Mouse (Mus musculus): ENCODE measurements at regions not wholly inside any gene's neighbourhood (a gene's known extent, or its start where the extent isn't known, plus 50 kb on each side); places are given as distances from the start of the nearest gene placed in this dataset.

GRCm38 (mm10) chr1:137617513-137617912 is 558.0 kb downstream of the Ptprc start:
- WGBS: 37% methylated on average over 5 of the region's 5 CpGs
- H3K36me3 ChIP-seq (ENCODE audit: control insufficient read depth, insufficient read depth, low read length): no peaks in the 10 kb centered on the region
- DNase-seq (ENCODE audit: low read depth in 1 of 2, low spot score in 2 of 2): no peak

GRCm38 (mm10) chr1:137606716-137607115 is 568.8 kb downstream of the Ptprc start:
- H3K36me3 ChIP-seq (ENCODE audit: control insufficient read depth, insufficient read depth, low read length): no peaks in the 10 kb centered on the region
- H3K4me3 ChIP-seq (ENCODE audit: extremely low read depth, insufficient read depth, insufficient read length): no peak overlapping the region
- 93% methylated on average over 1 of the region's 1 CpGs for WGBS
- DNase-seq (ENCODE audit: low read depth in 1 of 2, low spot score in 2 of 2): no peak
- no peak overlapping the region for H3K27ac ChIP-seq (ENCODE audit: insufficient read depth, low read length)
- H3K27me3 ChIP-seq (ENCODE audit: control insufficient read depth, insufficient read depth, low read length): no peaks in the 10 kb centered on the region
- no peaks in the 10 kb centered on the region for H3K4me1 ChIP-seq (ENCODE audit: control insufficient read depth, insufficient read depth, insufficient read length)
- TF ChIP-seq CTCF (IDR thresholded peaks at IDR 0.05; ENCODE audit: extremely low read depth, insufficient read depth, insufficient read length, insufficient replicate concordance): no peak
- TF ChIP-seq POLR2A (IDR thresholded peaks at IDR 0.05; ENCODE audit: low read depth, low read length): no peak

More at GRCm38 (mm10) chr1:137617513-137617912, 558.0 kb downstream of the Ptprc start:
- Histone ChIP-seq H3K27ac (ENCODE audit: insufficient read depth, low read length) (no peak overlapping the region), H3K27me3 (ENCODE audit: control insufficient read depth, insufficient read depth, low read length) (no peaks in the 10 kb centered on the region), H3K4me1 (ENCODE audit: control insufficient read depth, insufficient read depth, insufficient read length) (no peaks in the 10 kb centered on the region), H3K4me3 (ENCODE audit: extremely low read depth, insufficient read depth, insufficient read length) (no peak overlapping the region)
- TF ChIP-seq POLR2A (IDR thresholded peaks at IDR 0.05; ENCODE audit: low read depth, low read length) (no peak), CTCF (IDR thresholded peaks at IDR 0.05; ENCODE audit: extremely low read depth, insufficient read depth, insufficient read length, insufficient replicate concordance) (no peak)

GRCm38 (mm10) chr1:137605890-137606663 is 569.4 kb downstream of the Ptprc start:
- H3K27me3 ChIP-seq (ENCODE audit: control insufficient read depth, insufficient read depth, low read length): no peaks in the 10 kb centered on the region
- no peak for DNase-seq (ENCODE audit: low read depth in 1 of 2, low spot score in 2 of 2)
- no peak overlapping the region for H3K27ac ChIP-seq (ENCODE audit: insufficient read depth, low read length)
- H3K4me3 ChIP-seq (ENCODE audit: extremely low read depth, insufficient read depth, insufficient read length): no peak overlapping the region
- WGBS: 81% methylated on average over 11 of the region's 11 CpGs
- H3K36me3 ChIP-seq (ENCODE audit: control insufficient read depth, insufficient read depth, low read length): no peaks in the 10 kb centered on the region
- H3K4me1 ChIP-seq (ENCODE audit: control insufficient read depth, insufficient read depth, insufficient read length): no peaks in the 10 kb centered on the region
- TF ChIP-seq POLR2A (IDR thresholded peaks at IDR 0.05; ENCODE audit: low read depth, low read length): no peak
- no peak for TF ChIP-seq CTCF (IDR thresholded peaks at IDR 0.05; ENCODE audit: extremely low read depth, insufficient read depth, insufficient read length, insufficient replicate concordance)

GRCm38 (mm10) chr1:137593732-137594131 is 581.8 kb downstream of the Ptprc start:
- no peaks in the 10 kb centered on the region for H3K36me3 ChIP-seq (ENCODE audit: control insufficient read depth, insufficient read depth, low read length)
- H3K4me1 ChIP-seq (ENCODE audit: control insufficient read depth, insufficient read depth, insufficient read length): no peaks in the 10 kb centered on the region
- TF ChIP-seq CTCF (IDR thresholded peaks at IDR 0.05; ENCODE audit: extremely low read depth, insufficient read depth, insufficient read length, insufficient replicate concordance) (no peak), POLR2A (IDR thresholded peaks at IDR 0.05; ENCODE audit: low read depth, low read length) (no peak)
- H3K4me3 ChIP-seq (ENCODE audit: extremely low read depth, insufficient read depth, insufficient read length): no peak overlapping the region
- no peak for DNase-seq (ENCODE audit: low read depth in 1 of 2, low spot score in 2 of 2)
- no peaks in the 10 kb centered on the region for H3K27me3 ChIP-seq (ENCODE audit: control insufficient read depth, insufficient read depth, low read length)
- H3K27ac ChIP-seq (ENCODE audit: insufficient read depth, low read length): no peak overlapping the region
- 65% methylated on average over 7 of the region's 7 CpGs for WGBS

GRCm38 (mm10) chr1:137591891-137592290 is 583.6 kb downstream of the Ptprc start:
- H3K27me3 ChIP-seq (ENCODE audit: control insufficient read depth, insufficient read depth, low read length): no peaks in the 10 kb centered on the region
- H3K36me3 ChIP-seq (ENCODE audit: control insufficient read depth, insufficient read depth, low read length): no peaks in the 10 kb centered on the region
- H3K4me1 ChIP-seq (ENCODE audit: control insufficient read depth, insufficient read depth, insufficient read length): no peaks in the 10 kb centered on the region
- 90% methylated on average over 2 of the region's 2 CpGs for WGBS
- H3K4me3 ChIP-seq (ENCODE audit: extremely low read depth, insufficient read depth, insufficient read length): no peak overlapping the region
- TF ChIP-seq POLR2A (IDR thresholded peaks at IDR 0.05; ENCODE audit: low read depth, low read length) (no peak), CTCF (IDR thresholded peaks at IDR 0.05; ENCODE audit: extremely low read depth, insufficient read depth, insufficient read length, insufficient replicate concordance) (no peak)
- H3K27ac ChIP-seq (ENCODE audit: insufficient read depth, low read length): no peak overlapping the region
- DNase-seq (ENCODE audit: low read depth in 1 of 2, low spot score in 2 of 2): no peak

- no peak for DNase-seq (ENCODE audit: low read depth in 1 of 2, low spot score in 2 of 2)
- TF ChIP-seq POLR2A (IDR thresholded peaks at IDR 0.05; ENCODE audit: low read depth, low read length) (no peak), CTCF (IDR thresholded peaks at IDR 0.05; ENCODE audit: extremely low read depth, insufficient read depth, insufficient read length, insufficient replicate concordance) (no peak)
- Histone ChIP-seq H3K27me3 (ENCODE audit: control insufficient read depth, insufficient read depth, low read length) (no peaks in the 10 kb centered on the region), H3K4me1 (ENCODE audit: control insufficient read depth, insufficient read depth, insufficient read length) (no peaks in the 10 kb centered on the region), H3K4me3 (ENCODE audit: extremely low read depth, insufficient read depth, insufficient read length) (no peak overlapping the region), H3K36me3 (ENCODE audit: control insufficient read depth, insufficient read depth, low read length) (no peaks in the 10 kb centered on the region), H3K27ac (ENCODE audit: insufficient read depth, low read length) (no peak overlapping the region)
- WGBS: 44% methylated on average over 3 of the region's 3 CpGs
These were observed 584.2 kb downstream of the Ptprc start for GRCm38 (mm10) chr1:137591295-137591694.

Measured in spleen, adult 2 months (tissue).